Mouse (Mus musculus) spleen, postnatal 14 days (tissue): ENCODE results near the gene Foxn2.
"Not testable (repeated sequence)": the region's sequence is repeated elsewhere in the genome, so short reads cannot be mapped to it uniquely, and the experiment has no call there.

Experiments
- DNase-seq, 2 experiments: peaks; one replicate each; pipeline ENCODE4 v3.0.0; 2021 to 2022; ENCODE audit warnings: low spot score in 2 of 2

Gene Foxn2

GRCm38 (mm10) chr17:88440285-88441000, at the start of gene Foxn2:
Gene Foxn2, plus strand, starts transcription at chr17:88440711.
- DNase-seq = peak; percentile 96

- DNase-seq = no peak
These were observed 43.0 kb upstream of the Foxn2 start for GRCm38 (mm10) chr17:88397501-88397900.

GRCm38 (mm10) chr17:88398090-88398489, 42.4 kb upstream of the Foxn2 start:
- DNase-seq = no peak

- no peak for DNase-seq
These were observed 41.7 kb upstream of the Foxn2 start for GRCm38 (mm10) chr17:88398854-88399253.

GRCm38 (mm10) chr17:88400122-88400521, 40.4 kb upstream of the Foxn2 start:
- no peak for DNase-seq

- no peak for DNase-seq
These were observed 39.6 kb upstream of the Foxn2 start for GRCm38 (mm10) chr17:88400702-88401475.

- DNase-seq = no peak
These were observed 37.2 kb upstream of the Foxn2 start for GRCm38 (mm10) chr17:88403269-88403668.

- DNase-seq = no peak
These were observed 36.0 kb upstream of the Foxn2 start for GRCm38 (mm10) chr17:88404471-88404870.

GRCm38 (mm10) chr17:88405076-88405475, 35.4 kb upstream of the Foxn2 start:
- no peak for DNase-seq

- DNase-seq = no peak
These were observed 30.8 kb upstream of the Foxn2 start for GRCm38 (mm10) chr17:88409706-88410105.

- DNase-seq = no peak
These were observed 27.2 kb upstream of the Foxn2 start for GRCm38 (mm10) chr17:88413155-88413836.

GRCm38 (mm10) chr17:88420426-88420825, 20.1 kb upstream of the Foxn2 start:
- no peak for DNase-seq

- no peak for DNase-seq
These were observed 19.3 kb upstream of the Foxn2 start for GRCm38 (mm10) chr17:88421246-88421645.

GRCm38 (mm10) chr17:88430719-88431118, 9.8 kb upstream of the Foxn2 start:
- no peak for DNase-seq

GRCm38 (mm10) chr17:88431486-88431885, 9.0 kb upstream of the Foxn2 start:
- no peak for DNase-seq

GRCm38 (mm10) chr17:88431987-88432386, 8.5 kb upstream of the Foxn2 start:
- DNase-seq = no peak

- DNase-seq = no peak
These were observed 5.2 kb upstream of the Foxn2 start for GRCm38 (mm10) chr17:88435322-88435721.

GRCm38 (mm10) chr17:88436284-88436683, 4.2 kb upstream of the Foxn2 start:
- no peak for DNase-seq

- not testable (repeated sequence) for DNase-seq
These were observed 3.8 kb upstream of the Foxn2 start for GRCm38 (mm10) chr17:88436749-88437148.

- DNase-seq = no peak
These were observed 3.1 kb upstream of the Foxn2 start for GRCm38 (mm10) chr17:88437391-88437790.

GRCm38 (mm10) chr17:88439536-88440050, 918 bp upstream of the Foxn2 start:
- no peak for DNase-seq

- peak in 1 of 2 experiments; percentile 40 for DNase-seq
These were observed 505 bp downstream of the Foxn2 start for GRCm38 (mm10) chr17:88441001-88441431.
